Comparison of ENCODE assay signal across 26 mouse cellular contexts in the genomic region with DNA sequence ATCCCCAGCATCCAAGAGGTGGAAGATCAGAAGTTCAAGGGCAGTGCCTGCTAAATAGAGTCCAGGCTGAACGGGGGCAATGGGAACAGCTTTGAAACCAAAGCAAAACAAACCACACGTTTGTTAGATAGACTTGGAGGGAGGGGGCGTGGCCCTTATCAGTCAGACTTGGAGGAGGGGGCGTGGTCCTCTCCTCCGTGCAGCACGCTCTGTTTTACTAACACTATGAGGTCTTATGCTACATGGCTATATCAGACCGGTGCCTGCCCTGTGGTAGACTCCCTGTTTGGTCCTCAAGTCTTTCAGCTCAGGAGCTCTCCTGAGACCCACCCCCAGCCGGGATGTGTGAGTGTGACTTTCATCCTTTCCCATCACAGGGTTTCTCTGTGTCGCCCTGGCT. TPM values are rescaled to one million over a fixed set of nuclear protein-coding genes. Genes with fewer than 3 reads are reported as not detected.
DNase-seq lines count a peak whose midpoint lies in the region; ATAC-seq and TF ChIP-seq lines count a peak whose summit lies in the region.
"Had no signal": no experiment of that assay in that cellular context is flagged by ENCODE, and none has a peak within 500 bp of the region (broad histone marks: within the 10 kb centered on the region; RNA-seq: fewer than 3 reads in every experiment).

No protein-coding gene starts in this region.

- no peak for ATAC-seq in cerebellum, adult (ENCODE audit: insufficient number of reproducible peaks, low FRiP score, low TSS enrichment)
- no peak for ATAC-seq in forebrain, embryonic 16.5 days
- no peak for ATAC-seq in forebrain, embryonic 12.5 days (ENCODE audit: low FRiP score)
- peak; percentile 41 for ATAC-seq in common myeloid progenitor, adult 5-6 weeks (replicated peaks; ENCODE audit: low read depth, poor library complexity, severe bottlenecking)
- ATAC-seq: intestine, embryonic 15.5 days; midbrain, embryonic 13.5 days had no signal

- peak overlapping the region; percentile 97 for H3K27ac ChIP-seq in forebrain, embryonic 16.5 days (ENCODE audit: low read length)
- no peak overlapping the region for H3K27ac ChIP-seq in forebrain, embryonic 12.5 days
- no peak overlapping the region for H3K27ac ChIP-seq in MEL (ENCODE audit: control insufficient read depth, low read depth, low read length)
- H3K27ac ChIP-seq: embryonic facial prominence, embryonic 13.5 days; heart, embryonic 13.5 days; intestine, embryonic 15.5 days; lung, embryonic 15.5 days; macrophage; midbrain, embryonic 13.5 days had no signal

- no peaks in the 10 kb centered on the region for H3K36me3 ChIP-seq in forebrain, embryonic 16.5 days (ENCODE audit: control insufficient read depth, insufficient read depth)
- H3K36me3 ChIP-seq in forebrain, embryonic 12.5 days (replicated peaks) = no peaks in the 10 kb centered on the region
- no peaks in the 10 kb centered on the region for H3K36me3 ChIP-seq in MEL (ENCODE audit: control insufficient read depth in 1 of 2, insufficient read depth in 2 of 2, low read length in 2 of 2)
- H3K36me3 ChIP-seq: embryonic facial prominence, embryonic 13.5 days; heart, embryonic 13.5 days; intestine, embryonic 15.5 days; lung, embryonic 15.5 days; midbrain, embryonic 13.5 days; neural tube, embryonic 13.5 days had no signal

- H3K9ac ChIP-seq in forebrain, embryonic 16.5 days (replicated peaks; ENCODE audit: low read depth, low read length) = no peak overlapping the region
- H3K9ac ChIP-seq in forebrain, embryonic 12.5 days = no peak overlapping the region
- H3K9ac ChIP-seq in MEL (ENCODE audit: control insufficient read depth, low read depth, low read length, poor library complexity, severe bottlenecking) = no peak overlapping the region
- H3K9ac ChIP-seq: embryonic facial prominence, embryonic 13.5 days; heart, embryonic 13.5 days; intestine, embryonic 15.5 days; lung, embryonic 15.5 days; midbrain, embryonic 13.5 days; neural tube, embryonic 13.5 days had no signal

- H3K79me2 ChIP-seq in MEL (ENCODE audit: control insufficient read depth, insufficient read depth, low read length, poor library complexity) = no peaks in the 10 kb centered on the region

- TF ChIP-seq RAD21 in MEL (IDR thresholded peaks at IDR 0.05; ENCODE audit: low read depth, low read length) = no peak

- TF ChIP-seq CTCF in MEL (IDR thresholded peaks at IDR 0.05 in 2 of 3, conservative IDR thresholded peaks at IDR 0.05 in 1 of 3; ENCODE audit: control insufficient read depth in 1 of 3, insufficient read depth in 1 of 3, low read depth in 2 of 3, low read length in 3 of 3, poor library complexity in 1 of 3, severe bottlenecking in 1 of 3) = no peak

- TF ChIP-seq EP300 in MEL (IDR thresholded peaks at IDR 0.05; ENCODE audit: low read depth in 1 of 2, low read length in 2 of 2) = no peak

- H3K4me2 ChIP-seq in forebrain, embryonic 16.5 days (ENCODE audit: low read length) = no peak overlapping the region; the same call in 1 of the 2 replicates
- H3K4me2 ChIP-seq in forebrain, embryonic 12.5 days = no peak overlapping the region
- H3K4me2 ChIP-seq: lung, embryonic 15.5 days had no signal

- DNase-seq in cerebellum, adult 9-10 months = peak; percentile 68
- DNase-seq in MEL (ENCODE audit: low read depth, low spot score) = peak; percentile 88
- DNase-seq in Muller cell, postnatal 12 days (ENCODE audit: inconsistent ontology term) = no peak
- DNase-seq: adrenal gland, postnatal 36 days; gastrocnemius, postnatal 14 days; heart, adult 18-20 months; kidney, adult 9 months; kidney, postnatal 36 days; left cerebral cortex, postnatal 4 days; thymus, adult 18-20 months; thymus, postnatal 4 days had no signal

- 5% methylated on average over 9 of the region's 9 CpGs for WGBS in forebrain, embryonic 16.5 days
- 3% methylated on average over 9 of the region's 9 CpGs for WGBS in forebrain, embryonic 12.5 days

- no peaks in the 10 kb centered on the region for H3K9me3 ChIP-seq in forebrain, embryonic 16.5 days (ENCODE audit: control insufficient read depth, low read length)
- H3K9me3 ChIP-seq in forebrain, embryonic 12.5 days = no peaks in the 10 kb centered on the region
- no peaks in the 10 kb centered on the region for H3K9me3 ChIP-seq in MEL (replicated peaks; ENCODE audit: insufficient read depth, low read length)
- H3K9me3 ChIP-seq: embryonic facial prominence, embryonic 13.5 days; heart, embryonic 13.5 days; intestine, embryonic 15.5 days; lung, embryonic 15.5 days; midbrain, embryonic 13.5 days; neural tube, embryonic 13.5 days had no signal

- no peak for TF ChIP-seq POLR2A in MEL (IDR thresholded peaks at IDR 0.05; ENCODE audit: control insufficient read depth in 1 of 2, insufficient read depth in 1 of 2, low read depth in 1 of 2, low read length in 2 of 2, poor library complexity in 1 of 2)

- H3K4me3 ChIP-seq in forebrain, embryonic 16.5 days (replicated peaks; ENCODE audit: low read length) = no peak overlapping the region
- no peak overlapping the region for H3K4me3 ChIP-seq in forebrain, embryonic 12.5 days (replicated peaks)
- no peak overlapping the region for H3K4me3 ChIP-seq in MEL (ENCODE audit: control insufficient read depth in 1 of 2, insufficient read depth in 1 of 2, low read depth in 2 of 2, low read length in 2 of 2)
- H3K4me3 ChIP-seq: lung, embryonic 15.5 days had no signal

- H3K27me3 ChIP-seq in forebrain, embryonic 16.5 days (replicated peaks; ENCODE audit: control insufficient read depth, insufficient read depth, low read length) = peaks cover 28% of the 10 kb centered on the region
- peaks cover 100% of the 10 kb centered on the region for H3K27me3 ChIP-seq in forebrain, embryonic 12.5 days
- H3K27me3 ChIP-seq in MEL (ENCODE audit: control insufficient read depth in 1 of 2, insufficient read depth in 2 of 2, low read length in 2 of 2) = peaks cover 0 to 5% of the 10 kb centered on the region in 2 experiments; a peak in 2 of 4 replicates

- peaks cover 64% of the 10 kb centered on the region for H3K4me1 ChIP-seq in forebrain, embryonic 16.5 days (replicated peaks; ENCODE audit: control insufficient read depth, insufficient read depth, low read length)
- H3K4me1 ChIP-seq in forebrain, embryonic 12.5 days = peaks cover 45% of the 10 kb centered on the region
- peaks cover 0 to 4% of the 10 kb centered on the region in 2 experiments; a peak in 1 of 4 replicates for H3K4me1 ChIP-seq in MEL (ENCODE audit: control insufficient read depth in 1 of 2, insufficient read depth in 2 of 2, low read length in 2 of 2)

TF ChIP-seq in MEL, 35 proteins besides CTCF, POLR2A, EP300 and RAD21:
- TF ChIP-seq ETS1 (IDR thresholded peaks at IDR 0.05; ENCODE audit: low read depth, low read length) = no peak
- 0 out of 2 replicates have a peak, but pooled peaks have one; percentile 27 for TF ChIP-seq MYC (IDR thresholded peaks at IDR 0.05; ENCODE audit: low read depth, low read length)
- peak; percentile 38; the same call in 1 of the 2 replicates for TF ChIP-seq GATA1 (IDR thresholded peaks at IDR 0.05; ENCODE audit: low read depth, low read length)
- peak; percentile 68 for TF ChIP-seq MXI1 (IDR thresholded peaks at IDR 0.05; ENCODE audit: low read depth, low read length)
- 0 out of 2 replicates have a peak, but pooled peaks have one; percentile 44 for TF ChIP-seq MAX (IDR thresholded peaks at IDR 0.05; ENCODE audit: low read length)
- TF ChIP-seq SIN3A (IDR thresholded peaks at IDR 0.05; ENCODE audit: low read length) = peak; percentile 69
- TF ChIP-seq MEF2A (IDR thresholded peaks at IDR 0.05; ENCODE audit: extremely low read depth, insufficient replicate concordance, low read depth, low read length, poor library complexity, severe bottlenecking) = no peak

RNA-seq across cellular contexts. Expression of gene Neurod2, which starts 5.8 kb away (rescaled TPM):
- polyA plus RNA-seq in forebrain, embryonic 16.5 days (2015; fragmentation: Nextera tagmentation; extraction: Ambion mirVana) = 110 and 133 TPM in 2 replicates
- polyA plus RNA-seq in forebrain, embryonic 12.5 days (2016; fragmentation: Nextera tagmentation; extraction: Ambion mirVana) = 19.9 and 20.5 TPM in 2 replicates
- total RNA-seq in MEL (2012; rRNA removed) = not detected in 2 replicates
- not detected for polyA plus RNA-seq in MEL (2012; ENCODE audit: insufficient read depth in 1 of 2, insufficient read length in 2 of 2, low read depth in 1 of 2, low replicate concordance in 2 of 2, missing spikeins in 1 of 2)
- not detected in 2 replicates for total RNA-seq in common myeloid progenitor, adult 5-6 weeks (2017)
- total RNA-seq: adrenal gland, postnatal 36 days; gastrocnemius, postnatal 14 days; heart, adult 18-20 months; heart, postnatal 25 days; liver, adult 2 months had no signal
- polyA plus RNA-seq: heart, embryonic 13.5 days; liver, adult 2 months; lung, embryonic 15.5 days; macrophage had no signal

RNA-seq across cellular contexts. Expression of gene Ppp1r1b, which starts 13.0 kb away (rescaled TPM):
- polyA plus RNA-seq in forebrain, embryonic 16.5 days (2015; fragmentation: Nextera tagmentation; extraction: Ambion mirVana) = 69.7 and 72.4 TPM in 2 replicates
- polyA plus RNA-seq in forebrain, embryonic 12.5 days (2016; fragmentation: Nextera tagmentation; extraction: Ambion mirVana) = 3.0 and 3.1 TPM in 2 replicates
- 25.4 and 35.2 TPM in 2 replicates for total RNA-seq in MEL (2012; rRNA removed)
- 100 to 1,000 TPM in 1 of 2 experiments, not detected in 1; 114 TPM for polyA plus RNA-seq in MEL (2012; ENCODE audit: insufficient read depth in 1 of 2, insufficient read length in 2 of 2, low read depth in 1 of 2, low replicate concordance in 2 of 2, missing spikeins in 1 of 2)
- not detected in 2 replicates for total RNA-seq in common myeloid progenitor, adult 5-6 weeks (2017)
- total RNA-seq: adrenal gland, postnatal 36 days had no signal
- polyA plus RNA-seq: macrophage had no signal

RNA-seq across cellular contexts. Expression of gene Stard3, which starts 22.9 kb away (rescaled TPM):
- polyA plus RNA-seq in forebrain, embryonic 16.5 days (2015; fragmentation: Nextera tagmentation; extraction: Ambion mirVana) = 52.8 and 56.3 TPM in 2 replicates
- polyA plus RNA-seq in forebrain, embryonic 12.5 days (2016; fragmentation: Nextera tagmentation; extraction: Ambion mirVana) = 42.0 and 42.5 TPM in 2 replicates
- 61.7 and 62.5 TPM in 2 replicates for total RNA-seq in MEL (2012; rRNA removed)
- polyA plus RNA-seq in MEL (2012; ENCODE audit: insufficient read depth in 1 of 2, insufficient read length in 2 of 2, low read depth in 1 of 2, low replicate concordance in 2 of 2, missing spikeins in 1 of 2) = 10 to 100 TPM in 1 of 2 experiments, not detected in 1; 53.0 TPM
- total RNA-seq in common myeloid progenitor, adult 5-6 weeks (2017) = 10.2 and 14.2 TPM in 2 replicates

RNA-seq across cellular contexts. Expression of gene Tcap, which starts 48.4 kb away (rescaled TPM):
- polyA plus RNA-seq in forebrain, embryonic 16.5 days (2015; fragmentation: Nextera tagmentation; extraction: Ambion mirVana) = 0.23 and 0.26 TPM in 2 replicates
- 0.20 and 0.36 TPM in 2 replicates for polyA plus RNA-seq in forebrain, embryonic 12.5 days (2016; fragmentation: Nextera tagmentation; extraction: Ambion mirVana)
- total RNA-seq in MEL (2012; rRNA removed) = not detected in 2 replicates
- under 1 TPM in 1 of 2 experiments, not detected in 1; 0.07 TPM for polyA plus RNA-seq in MEL (2012; ENCODE audit: insufficient read depth in 1 of 2, insufficient read length in 2 of 2, low read depth in 1 of 2, low replicate concordance in 2 of 2, missing spikeins in 1 of 2)
- total RNA-seq in common myeloid progenitor, adult 5-6 weeks (2017) = not detected in 2 replicates
- polyA plus RNA-seq: hindbrain, embryonic 14.5 days had no signal

RNA-seq across cellular contexts. Expression of gene Pnmt, which starts 51.0 kb away (rescaled TPM):
- 0.21 and 0.86 TPM in 2 replicates for polyA plus RNA-seq in forebrain, embryonic 16.5 days (2015; fragmentation: Nextera tagmentation; extraction: Ambion mirVana)
- polyA plus RNA-seq in forebrain, embryonic 12.5 days (2016; fragmentation: Nextera tagmentation; extraction: Ambion mirVana) = 0.17 TPM in 1 of 2 replicates, not detected in the other
- not detected in 2 replicates for total RNA-seq in MEL (2012; rRNA removed)
- polyA plus RNA-seq in MEL (2012; ENCODE audit: insufficient read depth in 1 of 2, insufficient read length in 2 of 2, low read depth in 1 of 2, low replicate concordance in 2 of 2, missing spikeins in 1 of 2) = not detected
- not detected in 2 replicates for total RNA-seq in common myeloid progenitor, adult 5-6 weeks (2017)
- total RNA-seq: liver, adult 2 months had no signal
- polyA plus RNA-seq: intestine, embryonic 15.5 days; liver, adult 2 months; macrophage; small intestine, adult 2 months had no signal

Comparison
In these comparisons a context has a peak if more than half of its experiments do, and no peak if none do; other contexts are left out.
1. RNA of gene Ppp1r1b, which starts 13.0 kb away (polyA plus RNA-seq): 114 TPM in MEL and 69.7 to 72.4 TPM in forebrain, embryonic 16.5 days; 3.0 to 3.1 TPM in forebrain, embryonic 12.5 days; every median in the first group is over 10 times any median in the second.
2. RNA of gene Neurod2, which starts 5.8 kb away (polyA plus RNA-seq): 110 to 133 TPM in forebrain, embryonic 16.5 days and 19.9 to 20.5 TPM in forebrain, embryonic 12.5 days; not detected in MEL; every median in the first group is over 10 times any median in the second.